Mouse (Mus musculus): ENCODE data around the gene Henmt1. TPM values are rescaled to one million over a fixed set of nuclear protein-coding genes. Genes with fewer than 3 reads are reported as not detected.

The Henmt1 gene
- total and polyA plus RNA-seq, 2 experiments: not detected

GRCm38 (mm10) chr3:108900681-108901080, 39.0 kb upstream of the Henmt1 start:
- no peak for TF ChIP-seq POLR2A (IDR thresholded peaks at IDR 0.05; ENCODE audit: extremely low read depth, insufficient read depth, low read length)
- TF ChIP-seq CTCF (IDR thresholded peaks at IDR 0.05; ENCODE audit: low read depth, low read length): no peak
- no peak overlapping the region for H3K9ac ChIP-seq (ENCODE audit: low read depth, low read length)
- no peak overlapping the region for H3K4me3 ChIP-seq (ENCODE audit: insufficient read depth, low read depth, low read length)
- 81% methylated on average over 5 of the region's 5 CpGs for WGBS
- no peaks in the 10 kb centered on the region; the same call in 1 of the 2 replicates for H3K4me1 ChIP-seq (ENCODE audit: control insufficient read depth, insufficient read depth, low read length)
- no peak for DNase-seq (ENCODE audit: extremely low read depth, low read depth, low spot score)
- no peaks in the 10 kb centered on the region for H3K79me2 ChIP-seq (ENCODE audit: control insufficient read depth, insufficient read depth, low read length)
- H3K27me3 ChIP-seq (ENCODE audit: control insufficient read depth, insufficient read depth, low read length): no peaks in the 10 kb centered on the region
- H3K27ac ChIP-seq (replicated peaks; ENCODE audit: insufficient read depth, low read depth, low read length): no peak overlapping the region
- peaks cover 28% of the 10 kb centered on the region for H3K36me3 ChIP-seq (ENCODE audit: control insufficient read depth, insufficient read depth, low read length)

GRCm38 (mm10) chr3:108902038-108902437, 37.6 kb upstream of the Henmt1 start:
- no peak for DNase-seq (ENCODE audit: extremely low read depth, low read depth, low spot score)
- Histone ChIP-seq H3K27me3 (ENCODE audit: control insufficient read depth, insufficient read depth, low read length) (no peaks in the 10 kb centered on the region), H3K79me2 (ENCODE audit: control insufficient read depth, insufficient read depth, low read length) (no peaks in the 10 kb centered on the region), H3K4me3 (ENCODE audit: insufficient read depth, low read depth, low read length) (no peak overlapping the region), H3K4me1 (ENCODE audit: control insufficient read depth, insufficient read depth, low read length) (no peaks in the 10 kb centered on the region; the same call in 1 of the 2 replicates), H3K36me3 (ENCODE audit: control insufficient read depth, insufficient read depth, low read length) (peaks cover 37% of the 10 kb centered on the region), H3K9ac (ENCODE audit: low read depth, low read length) (no peak overlapping the region), H3K27ac (replicated peaks; ENCODE audit: insufficient read depth, low read depth, low read length) (no peak overlapping the region)
- TF ChIP-seq POLR2A (IDR thresholded peaks at IDR 0.05; ENCODE audit: extremely low read depth, insufficient read depth, low read length) (no peak), CTCF (IDR thresholded peaks at IDR 0.05; ENCODE audit: low read depth, low read length) (no peak)
- WGBS: 63% methylated on average over 2 of the region's 2 CpGs

- Histone ChIP-seq H3K4me3 (ENCODE audit: insufficient read depth, low read depth, low read length) (no peak overlapping the region), H3K27ac (replicated peaks; ENCODE audit: insufficient read depth, low read depth, low read length) (no peak overlapping the region), H3K36me3 (ENCODE audit: control insufficient read depth, insufficient read depth, low read length) (peaks cover 44% of the 10 kb centered on the region), H3K27me3 (ENCODE audit: control insufficient read depth, insufficient read depth, low read length) (no peaks in the 10 kb centered on the region), H3K4me1 (ENCODE audit: control insufficient read depth, insufficient read depth, low read length) (no peaks in the 10 kb centered on the region; the same call in 1 of the 2 replicates), H3K79me2 (ENCODE audit: control insufficient read depth, insufficient read depth, low read length) (no peaks in the 10 kb centered on the region), H3K9ac (ENCODE audit: low read depth, low read length) (no peak overlapping the region)
- WGBS: over 99% methylated on average over 6 of the region's 6 CpGs
- no peak for DNase-seq (ENCODE audit: extremely low read depth, low read depth, low spot score)
- TF ChIP-seq CTCF (IDR thresholded peaks at IDR 0.05; ENCODE audit: low read depth, low read length) (no peak), POLR2A (IDR thresholded peaks at IDR 0.05; ENCODE audit: extremely low read depth, insufficient read depth, low read length) (no peak)
Observed at GRCm38 (mm10) chr3:108902934-108903333, 36.7 kb upstream of the Henmt1 start.

GRCm38 (mm10) chr3:108910303-108911080, 29.2 kb upstream of the Henmt1 start:
- H3K9ac ChIP-seq (ENCODE audit: low read depth, low read length): peak overlapping the region; percentile 95
- TF ChIP-seq CTCF (IDR thresholded peaks at IDR 0.05; ENCODE audit: low read depth, low read length): no peak
- TF ChIP-seq POLR2A (IDR thresholded peaks at IDR 0.05; ENCODE audit: extremely low read depth, insufficient read depth, low read length): no peak
- peaks cover 18% of the 10 kb centered on the region for H3K36me3 ChIP-seq (ENCODE audit: control insufficient read depth, insufficient read depth, low read length)
- DNase-seq (ENCODE audit: extremely low read depth, low read depth, low spot score): peak; percentile 62
- H3K79me2 ChIP-seq (ENCODE audit: control insufficient read depth, insufficient read depth, low read length): peaks cover 8% of the 10 kb centered on the region; the same call in 1 of the 2 replicates
- H3K27ac ChIP-seq (replicated peaks; ENCODE audit: insufficient read depth, low read depth, low read length): peak overlapping the region; percentile 95
- no peaks in the 10 kb centered on the region for H3K27me3 ChIP-seq (ENCODE audit: control insufficient read depth, insufficient read depth, low read length)
- H3K4me1 ChIP-seq (ENCODE audit: control insufficient read depth, insufficient read depth, low read length): peaks cover 10% of the 10 kb centered on the region
- under 1% methylated on average over 32 of the region's 32 CpGs for WGBS
- H3K4me3 ChIP-seq (ENCODE audit: insufficient read depth, low read depth, low read length): peak overlapping the region; percentile 91

GRCm38 (mm10) chr3:108911081-108911547, 28.6 kb upstream of the Henmt1 start:
- Histone ChIP-seq H3K4me1 (ENCODE audit: control insufficient read depth, insufficient read depth, low read length) (peaks cover 10% of the 10 kb centered on the region), H3K9ac (ENCODE audit: low read depth, low read length) (peak overlapping the region; percentile 95), H3K27me3 (ENCODE audit: control insufficient read depth, insufficient read depth, low read length) (no peaks in the 10 kb centered on the region), H3K79me2 (ENCODE audit: control insufficient read depth, insufficient read depth, low read length) (peaks cover 8% of the 10 kb centered on the region; the same call in 1 of the 2 replicates), H3K36me3 (ENCODE audit: control insufficient read depth, insufficient read depth, low read length) (peaks cover 13% of the 10 kb centered on the region), H3K4me3 (ENCODE audit: insufficient read depth, low read depth, low read length) (peak overlapping the region; percentile 91), H3K27ac (replicated peaks; ENCODE audit: insufficient read depth, low read depth, low read length) (peak overlapping the region; percentile 95)
- 1% methylated on average over 44 of the region's 44 CpGs for WGBS
- DNase-seq (ENCODE audit: extremely low read depth, low read depth, low spot score): peak; percentile 72
- TF ChIP-seq POLR2A (IDR thresholded peaks at IDR 0.05; ENCODE audit: extremely low read depth, insufficient read depth, low read length) (no peak), CTCF (IDR thresholded peaks at IDR 0.05; ENCODE audit: low read depth, low read length) (peak; percentile 32)
